Mouse (Mus musculus): ENCODE data around the gene Nkx3-2. TPM values are rescaled to one million over a fixed set of nuclear protein-coding genes. Genes with fewer than 3 reads are reported as not detected.

Gene Nkx3-2
- polyA plus RNA-seq, 1 experiment, result not detected

DNA sequence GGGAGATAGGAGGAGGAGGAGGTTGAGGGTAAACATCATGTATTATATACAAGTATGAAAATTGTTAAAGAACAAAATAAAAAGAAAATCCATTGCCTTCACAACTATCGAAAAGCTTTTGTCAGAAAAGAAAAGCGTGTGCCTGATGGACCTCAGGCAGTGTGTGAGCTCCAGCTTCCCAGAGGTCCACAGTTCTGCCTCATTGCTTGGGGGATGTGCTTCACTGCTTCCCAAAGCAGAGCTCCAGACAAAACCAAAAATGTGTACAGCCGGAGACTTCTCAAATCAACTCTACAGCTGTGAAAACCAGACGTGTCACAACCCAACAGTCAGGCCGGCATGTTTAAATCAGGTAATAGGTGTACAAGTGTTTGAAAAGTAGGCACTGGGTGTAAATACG lies 38.7 kb downstream of the Nkx3-2 start:
- Histone ChIP-seq H3K27me3 (replicated peaks) (peaks cover 1% of the 10 kb centered on the region), H3K9me3 (no peaks in the 10 kb centered on the region), H3K4me1 (peaks cover 8% of the 10 kb centered on the region; the same call in 1 of the 2 replicates), H3K4me3 (replicated peaks) (no peak overlapping the region), H3K36me3 (replicated peaks; ENCODE audit: low read length) (no peaks in the 10 kb centered on the region)
- no peak for TF ChIP-seq GATA1 (IDR thresholded peaks at IDR 0.05; ENCODE audit: borderline replicate concordance, low read length)
- TF ChIP-seq FLI1 (IDR thresholded peaks at IDR 0.05; ENCODE audit: low read length), result no peak

Other genes starting within 250 kb of the Nkx3-2 start
- gene Rab28, start 56.3 kb downstream of the Nkx3-2 start, polyA plus RNA-seq (2012; ENCODE audit: insufficient read depth, low replicate concordance), result 42.6 and 132 TPM in 2 replicates
- gene Bod1l, start 79.8 kb upstream of the Nkx3-2 start, polyA plus RNA-seq (2012; ENCODE audit: insufficient read depth, low replicate concordance), result 9.8 and 18.4 TPM in 2 replicates

Data from megakaryocyte, embryonic 14.5 days (primary cell).